Mouse (Mus musculus): Measurements from ENCODE around the gene Cth.
A peak's percentile ranks its signal among the peaks of the same experiment; 100 is the strongest.

The Cth gene

GRCm38 (mm10) chr3:157908166-157908565 is 16.7 kb downstream of the Cth start:
- no peak for DNase-seq

- no peak for DNase-seq
Observed at GRCm38 (mm10) chr3:157901721-157902120, 23.2 kb downstream of the Cth start.

DNA sequence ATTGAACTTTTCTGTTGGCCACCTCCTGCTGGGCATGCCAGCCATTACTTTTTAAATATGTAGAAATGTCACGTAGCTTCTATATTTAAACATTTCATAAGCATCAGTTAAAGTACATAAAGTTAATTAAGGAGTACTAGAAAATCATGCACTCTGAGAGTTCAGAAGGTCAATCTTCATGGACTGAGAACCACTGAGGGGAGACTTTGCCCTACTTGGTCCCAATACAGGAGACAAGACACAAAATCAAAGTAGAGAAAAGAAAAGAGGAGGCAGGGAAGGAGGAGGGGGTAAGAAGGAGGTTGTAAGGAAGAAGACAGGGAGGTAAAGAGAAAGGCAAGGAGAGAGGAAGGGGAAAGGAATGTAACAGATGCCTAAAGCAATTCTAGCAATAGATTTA is 24.9 kb downstream of the Cth start:
- no peak for DNase-seq

- no peak for DNase-seq
Observed at GRCm38 (mm10) chr3:157897645-157898044, 27.2 kb downstream of the Cth start.

DNA sequence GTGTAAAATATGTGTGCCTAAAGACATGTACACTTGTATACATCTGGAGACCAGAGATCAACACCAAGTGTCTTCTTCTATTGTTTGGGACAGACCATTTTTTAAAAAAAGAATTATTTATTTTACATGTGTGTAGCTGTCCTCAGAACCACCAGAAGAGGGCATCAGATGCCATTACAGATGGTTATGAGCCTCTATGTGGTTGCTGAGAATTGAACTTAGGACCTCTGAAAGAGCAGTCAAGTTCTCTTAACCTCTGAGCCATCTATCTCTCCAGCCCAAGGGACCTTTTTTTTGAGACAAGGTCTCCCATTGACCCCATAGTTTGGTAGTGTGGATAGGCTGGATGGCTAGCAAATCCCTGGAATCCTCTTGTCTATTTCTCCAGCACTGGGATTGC is 33.1 kb downstream of the Cth start:
- DNase-seq, result no peak

- no peak for DNase-seq
Observed at GRCm38 (mm10) chr3:157884081-157884643, 40.7 kb downstream of the Cth start.

- no peak for DNase-seq
Observed at GRCm38 (mm10) chr3:157883085-157883484, 41.8 kb downstream of the Cth start.

- no peak for DNase-seq
Observed at GRCm38 (mm10) chr3:157881992-157882391, 42.9 kb downstream of the Cth start.

DNA sequence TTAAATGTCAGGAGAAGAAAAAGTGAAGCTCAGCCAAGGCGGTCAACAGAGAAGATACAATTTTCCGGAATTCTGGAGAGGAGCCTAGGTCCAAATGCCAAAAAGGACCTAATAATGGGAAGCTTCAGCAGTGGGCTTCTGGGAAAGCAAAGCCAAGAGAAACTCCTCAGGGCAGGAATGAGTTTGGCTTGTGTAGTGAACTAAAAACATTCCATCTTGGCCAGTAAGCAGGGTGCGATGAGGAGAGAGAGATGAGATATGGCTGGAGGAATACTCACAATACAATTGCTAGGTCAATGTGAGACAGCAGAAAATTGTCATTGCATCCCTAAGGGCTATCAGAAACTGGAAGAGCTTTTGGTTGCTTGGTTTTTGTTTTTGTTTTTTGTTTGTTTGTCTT is 43.9 kb downstream of the Cth start:
- DNase-seq, result no peak

DNA sequence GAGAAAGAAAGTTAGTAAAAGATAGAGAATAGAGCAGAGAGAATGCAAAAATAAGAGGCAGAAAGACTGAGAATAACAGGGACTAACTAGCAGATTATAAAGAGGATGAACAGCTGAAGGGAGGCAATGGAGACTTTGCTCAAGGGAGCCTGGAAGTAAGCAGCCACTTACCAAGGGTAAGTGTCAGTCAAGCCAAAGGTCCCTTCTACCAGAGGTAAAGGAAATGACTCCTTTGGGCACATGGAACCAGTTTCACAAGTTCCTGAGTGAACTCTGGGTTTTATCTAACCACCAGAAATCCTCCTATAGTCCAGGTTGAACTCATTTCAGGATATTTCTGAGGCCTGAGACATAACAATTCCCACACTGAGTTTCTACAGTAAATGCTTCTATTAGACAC is 47.0 kb downstream of the Cth start:
- DNase-seq, result no peak

DNA sequence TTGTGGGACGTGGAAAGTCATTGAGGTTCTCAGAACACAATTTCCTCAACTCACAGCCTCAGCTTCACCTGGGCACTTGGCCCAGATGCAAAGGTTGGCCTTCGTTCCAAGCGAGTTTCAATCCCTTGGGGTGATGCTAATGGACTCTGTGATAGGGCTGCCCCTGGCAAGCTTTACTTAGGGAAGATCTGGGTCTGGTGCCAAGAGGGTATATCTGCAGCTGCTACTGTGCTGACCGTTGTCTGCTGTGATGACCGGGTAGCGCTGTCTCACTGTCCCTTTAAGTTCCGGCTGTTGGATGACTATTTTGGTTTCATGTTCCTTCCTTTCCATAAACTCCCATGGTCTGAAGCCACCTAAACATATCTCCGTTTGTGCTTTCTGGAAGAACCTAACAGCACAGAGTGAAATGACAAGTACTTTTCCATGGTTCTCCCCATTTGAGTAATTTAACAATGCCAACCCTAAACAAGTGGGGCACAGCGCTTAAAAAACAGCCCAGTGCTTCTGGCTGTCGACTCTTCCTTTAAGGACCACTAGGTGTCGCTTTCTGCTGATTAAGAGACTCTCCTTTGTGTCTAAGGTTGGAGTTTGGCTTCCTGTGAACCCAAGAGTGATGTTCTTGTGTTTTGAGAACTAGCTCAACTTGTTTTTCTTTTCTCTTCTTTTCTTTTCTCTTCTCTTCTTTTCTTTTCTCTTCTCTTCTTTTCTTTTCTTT is 48.3 kb downstream of the Cth start:
- peak; percentile 43 to 68 for DNase-seq

- no peak for DNase-seq
Observed at GRCm38 (mm10) chr3:157872897-157873296, 52.0 kb downstream of the Cth start.

GRCm38 (mm10) chr3:157867836-157868235 is 57.0 kb downstream of the Cth start:
- DNase-seq, result no peak

DNA sequence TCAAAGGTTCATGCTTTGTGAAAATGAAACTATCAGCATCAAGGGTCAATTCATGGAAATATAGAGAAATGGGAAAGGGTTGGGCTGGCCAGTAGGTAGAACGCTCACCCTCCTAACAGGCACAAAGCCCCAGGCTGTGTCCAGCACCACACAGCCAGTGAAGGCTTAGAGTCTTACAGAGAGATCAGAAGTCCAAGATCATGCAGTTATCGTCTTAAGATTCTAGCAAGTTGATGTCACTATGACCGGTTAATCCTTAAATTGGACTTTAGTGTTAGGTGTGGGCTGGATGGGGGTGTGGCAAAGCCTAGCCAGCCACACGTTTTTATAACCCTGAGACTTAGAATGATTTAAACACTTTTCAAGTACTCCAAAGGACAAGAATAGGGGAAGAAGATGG is 58.6 kb downstream of the Cth start:
- DNase-seq, result no peak

DNA sequence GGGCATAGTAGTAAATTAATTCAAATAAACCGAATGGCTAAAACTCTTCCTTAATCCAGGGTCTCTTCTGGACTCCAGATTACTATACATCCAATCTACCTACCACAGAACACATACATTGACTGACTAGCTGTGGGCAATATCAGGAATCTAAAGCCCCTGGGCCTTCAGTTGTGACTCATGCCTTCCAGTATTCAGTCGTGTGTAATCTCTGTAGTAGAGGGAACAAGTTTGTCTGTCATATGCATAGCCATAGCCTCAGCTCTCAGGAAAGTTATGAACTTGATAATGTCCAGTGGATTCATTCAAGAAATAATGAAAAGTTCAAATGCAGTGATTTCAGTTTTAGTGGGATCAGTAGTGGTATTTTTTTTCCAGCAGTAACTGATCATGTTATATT is 59.0 kb downstream of the Cth start:
- no peak for DNase-seq

DNA sequence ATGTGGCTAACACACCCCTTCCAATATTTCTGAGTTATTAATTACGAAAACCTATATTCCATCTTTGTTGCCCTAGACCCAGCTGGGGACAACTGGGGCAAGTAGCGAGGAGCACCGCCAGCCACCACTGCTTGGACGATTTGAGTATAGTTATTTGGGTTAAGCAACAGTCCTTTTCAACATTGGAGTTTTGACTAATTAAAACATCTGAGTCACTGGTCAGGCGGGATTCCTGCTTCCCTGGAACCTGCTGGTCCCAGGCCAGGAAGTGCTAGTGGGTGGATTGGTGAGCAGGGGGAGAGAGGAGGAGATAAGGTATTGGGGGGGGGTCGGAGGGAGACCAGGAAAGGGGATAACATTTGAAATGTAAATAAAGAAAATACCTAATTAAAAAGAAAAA is 59.4 kb downstream of the Cth start:
- DNase-seq, result no peak

DNA sequence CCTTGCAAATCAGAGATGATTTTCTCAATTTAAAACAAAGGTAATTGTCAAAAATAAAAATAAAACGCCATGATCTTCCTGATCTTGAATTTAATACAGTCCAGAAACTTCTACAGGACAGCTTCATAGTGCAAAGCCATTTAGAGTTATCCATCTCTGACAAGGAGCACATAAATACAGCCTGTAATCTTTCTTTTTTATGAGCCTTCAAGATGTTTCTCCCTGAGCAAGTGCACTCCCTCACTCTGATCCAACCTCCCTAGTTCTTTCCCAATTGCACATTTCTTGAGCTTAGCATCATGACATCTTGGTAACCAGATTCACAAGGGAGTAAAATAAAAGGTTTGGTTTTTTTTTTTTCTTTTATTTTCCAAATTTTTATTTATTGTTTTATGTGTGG is 72.1 kb downstream of the Cth start:
- no peak for DNase-seq

DNA sequence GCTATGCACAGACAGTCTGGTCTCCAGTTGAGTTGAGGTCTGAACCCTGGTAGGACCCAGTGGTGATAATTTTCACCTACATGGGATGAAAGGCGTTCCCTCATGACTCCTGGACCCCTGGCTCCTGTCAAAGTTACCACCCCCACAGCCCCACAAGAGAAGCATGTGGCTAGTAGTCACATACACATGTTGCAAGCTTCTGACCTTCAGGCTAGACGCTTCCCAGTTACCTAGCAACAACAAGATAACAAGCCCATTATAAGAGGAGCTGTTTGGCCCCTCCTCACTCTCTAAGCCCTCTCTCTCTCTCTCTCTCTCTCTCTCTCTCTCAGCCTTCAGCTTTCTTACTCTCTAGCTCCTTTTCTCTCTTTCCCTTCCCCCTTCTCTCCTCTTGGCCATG is 76.4 kb downstream of the Cth start:
- DNase-seq, result no peak

- DNase-seq, result no peak
Observed at GRCm38 (mm10) chr3:157847338-157848284, 77.3 kb downstream of the Cth start.

Data from cerebellum, postnatal 25 days (tissue).